Mouse (Mus musculus): ENCODE measurements around the gene Tex2.

DNA sequence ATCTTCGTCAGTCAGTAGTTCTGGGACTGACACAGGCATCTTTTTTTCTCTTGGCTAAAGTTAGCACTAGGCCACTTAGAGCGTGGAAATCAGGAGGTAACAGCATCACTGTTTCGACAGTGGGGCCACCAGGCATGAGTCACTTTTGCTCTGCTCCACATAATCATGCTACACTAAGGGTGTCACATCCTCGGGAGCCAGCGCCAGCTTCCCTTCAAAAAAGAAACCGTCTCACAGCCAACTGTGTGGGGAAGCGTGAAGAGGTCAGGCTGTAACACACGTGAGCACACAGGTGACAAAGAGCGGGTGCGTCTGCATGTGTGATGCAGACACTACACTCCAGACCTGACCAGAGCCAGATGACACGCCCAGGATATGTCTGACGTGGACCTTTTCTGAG lies 49.0 kb downstream of the Tex2 start:
- TF ChIP-seq POLR2A (IDR thresholded peaks at IDR 0.05; ENCODE audit: borderline replicate concordance, control insufficient read depth, low read depth, low read length) (no peak), CTCF (IDR thresholded peaks at IDR 0.05; ENCODE audit: control insufficient read depth, insufficient read depth, low read length) (no peak)

All from bone marrow, adult 2 months (tissue).